Mouse (Mus musculus): Measurements from ENCODE around the gene Iars2.

The Iars2 gene

DNA sequence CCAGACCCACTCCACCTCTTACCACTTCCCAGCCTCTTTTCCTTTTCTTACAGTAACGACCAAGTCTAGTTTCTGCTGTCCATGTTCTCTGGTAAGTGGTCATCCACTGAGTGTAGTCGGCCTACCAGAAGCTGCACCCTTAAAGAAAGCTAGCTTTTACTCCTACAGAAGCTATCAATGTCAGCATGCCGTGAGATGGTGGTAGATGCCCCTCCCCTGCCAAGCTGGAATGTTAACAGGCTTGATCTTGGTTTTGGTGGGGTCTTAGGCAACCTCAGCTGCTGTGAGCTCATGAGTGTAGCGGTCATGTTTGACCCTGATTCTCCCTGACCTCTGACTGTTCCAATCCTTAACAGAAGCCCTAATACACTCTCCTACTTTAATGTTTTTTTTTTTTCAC lies 29.0 kb upstream of the Iars2 start:
- H3K36me3 ChIP-seq (ENCODE audit: insufficient read depth, low read length), result peaks cover 50% of the 10 kb centered on the region
- peaks cover 5% of the 10 kb centered on the region; the same call in 1 of the 2 replicates for H3K4me1 ChIP-seq (replicated peaks; ENCODE audit: low read depth, low read length)
- H3K27me3 ChIP-seq (ENCODE audit: insufficient read depth, low read length), result no peaks in the 10 kb centered on the region
- no peak overlapping the region for H3K4me3 ChIP-seq (replicated peaks; ENCODE audit: low read length)
- no peaks in the 10 kb centered on the region for H3K9me3 ChIP-seq (ENCODE audit: low read length)
- no peak for TF ChIP-seq NANOG (IDR thresholded peaks at IDR 0.05; ENCODE audit: borderline replicate concordance, low read length)
- TF ChIP-seq POU5F1 (IDR thresholded peaks at IDR 0.05; ENCODE audit: borderline replicate concordance, low read length), result no peak
- TF ChIP-seq CTCF (conservative IDR thresholded peaks at IDR 0.05; ENCODE audit: low read length), result no peak

DNA sequence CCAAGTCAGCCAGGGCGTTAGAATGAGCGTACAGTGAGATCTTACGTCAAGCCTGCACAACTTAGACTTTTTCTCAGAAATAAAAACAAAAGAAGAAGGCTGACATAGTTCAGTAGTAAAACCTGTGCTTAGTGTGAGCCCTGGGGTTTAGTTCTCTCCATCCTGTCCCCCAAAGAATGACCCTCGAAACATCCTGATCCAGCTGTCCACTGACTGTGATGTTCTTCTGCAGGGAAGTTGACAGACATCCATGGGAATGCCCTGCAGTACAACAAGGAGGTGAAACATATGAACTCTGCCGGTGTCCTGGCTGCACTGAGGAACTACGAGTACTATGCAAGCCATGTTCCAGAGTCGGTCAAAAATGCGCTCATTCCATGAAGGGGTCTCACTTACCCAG lies 27.1 kb upstream of the Iars2 start:
- TF ChIP-seq CTCF (conservative IDR thresholded peaks at IDR 0.05; ENCODE audit: low read length), result no peak
- no peak for TF ChIP-seq POU5F1 (IDR thresholded peaks at IDR 0.05; ENCODE audit: borderline replicate concordance, low read length)
- TF ChIP-seq NANOG (IDR thresholded peaks at IDR 0.05; ENCODE audit: borderline replicate concordance, low read length), result no peak

GRCm38 (mm10) chr1:185354731-185355130 lies 25.5 kb upstream of the Iars2 start:
- Histone ChIP-seq H3K4me1 (replicated peaks; ENCODE audit: low read depth, low read length) (0 out of 2 replicates have a peak, but pooled peaks cover 5% of the 10 kb centered on the region), H3K4me3 (replicated peaks; ENCODE audit: low read length) (no peak overlapping the region), H3K36me3 (ENCODE audit: insufficient read depth, low read length) (peaks cover 82% of the 10 kb centered on the region), H3K9me3 (ENCODE audit: low read length) (no peaks in the 10 kb centered on the region), H3K27me3 (ENCODE audit: insufficient read depth, low read length) (no peaks in the 10 kb centered on the region)
- TF ChIP-seq NANOG (IDR thresholded peaks at IDR 0.05; ENCODE audit: borderline replicate concordance, low read length) (no peak), POU5F1 (IDR thresholded peaks at IDR 0.05; ENCODE audit: borderline replicate concordance, low read length) (no peak), CTCF (conservative IDR thresholded peaks at IDR 0.05; ENCODE audit: low read length) (no peak)

More for the DNA sequence above, 27.1 kb upstream of the Iars2 start:
- H3K4me3 ChIP-seq (replicated peaks; ENCODE audit: low read length), result no peak overlapping the region
- H3K4me1 ChIP-seq (replicated peaks; ENCODE audit: low read depth, low read length), result 0 out of 2 replicates have a peak, but pooled peaks cover 5% of the 10 kb centered on the region
- no peaks in the 10 kb centered on the region for H3K9me3 ChIP-seq (ENCODE audit: low read length)
- H3K36me3 ChIP-seq (ENCODE audit: insufficient read depth, low read length), result peaks cover 70% of the 10 kb centered on the region
- no peaks in the 10 kb centered on the region for H3K27me3 ChIP-seq (ENCODE audit: insufficient read depth, low read length)

- peaks cover 90% of the 10 kb centered on the region for H3K36me3 ChIP-seq (ENCODE audit: insufficient read depth, low read length)
- no peaks in the 10 kb centered on the region for H3K27me3 ChIP-seq (ENCODE audit: insufficient read depth, low read length)
- H3K9me3 ChIP-seq (ENCODE audit: low read length), result no peaks in the 10 kb centered on the region
- no peak overlapping the region for H3K4me3 ChIP-seq (replicated peaks; ENCODE audit: low read length)
- TF ChIP-seq POU5F1 (IDR thresholded peaks at IDR 0.05; ENCODE audit: borderline replicate concordance, low read length) (no peak), NANOG (IDR thresholded peaks at IDR 0.05; ENCODE audit: borderline replicate concordance, low read length) (no peak), CTCF (conservative IDR thresholded peaks at IDR 0.05; ENCODE audit: low read length) (no peak)
- H3K4me1 ChIP-seq (replicated peaks; ENCODE audit: low read depth, low read length), result 0 out of 2 replicates have a peak, but pooled peaks cover 5% of the 10 kb centered on the region
Observed at GRCm38 (mm10) chr1:185353351-185353750, 24.2 kb upstream of the Iars2 start.

DNA sequence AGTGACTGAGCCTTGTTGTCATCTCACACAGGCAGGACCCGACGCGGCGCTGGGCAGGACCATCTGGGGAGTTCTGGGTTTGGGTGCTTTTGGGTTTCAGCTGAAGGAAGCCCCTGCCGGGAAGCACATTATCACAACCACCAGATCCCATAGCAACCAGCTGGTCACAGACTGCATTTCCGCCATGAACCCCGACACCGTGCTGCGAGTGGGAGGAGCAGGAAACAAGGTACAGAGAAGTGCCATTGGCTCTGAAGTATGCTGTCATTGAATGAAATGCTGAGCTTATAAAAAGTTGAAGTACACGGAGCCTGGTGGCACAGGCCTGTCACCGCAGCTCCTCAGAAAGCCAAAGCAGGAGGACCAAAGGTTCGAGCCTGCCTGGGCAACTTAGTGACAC lies 23.0 kb upstream of the Iars2 start:
- TF ChIP-seq CTCF (conservative IDR thresholded peaks at IDR 0.05; ENCODE audit: low read length) (no peak), NANOG (IDR thresholded peaks at IDR 0.05; ENCODE audit: borderline replicate concordance, low read length) (no peak), POU5F1 (IDR thresholded peaks at IDR 0.05; ENCODE audit: borderline replicate concordance, low read length) (no peak)
- 0 out of 2 replicates have a peak, but pooled peaks cover 5% of the 10 kb centered on the region for H3K4me1 ChIP-seq (replicated peaks; ENCODE audit: low read depth, low read length)
- H3K9me3 ChIP-seq (ENCODE audit: low read length), result no peaks in the 10 kb centered on the region
- H3K36me3 ChIP-seq (ENCODE audit: insufficient read depth, low read length), result peaks cover 92% of the 10 kb centered on the region
- no peaks in the 10 kb centered on the region for H3K27me3 ChIP-seq (ENCODE audit: insufficient read depth, low read length)
- H3K4me3 ChIP-seq (replicated peaks; ENCODE audit: low read length), result no peak overlapping the region

DNA sequence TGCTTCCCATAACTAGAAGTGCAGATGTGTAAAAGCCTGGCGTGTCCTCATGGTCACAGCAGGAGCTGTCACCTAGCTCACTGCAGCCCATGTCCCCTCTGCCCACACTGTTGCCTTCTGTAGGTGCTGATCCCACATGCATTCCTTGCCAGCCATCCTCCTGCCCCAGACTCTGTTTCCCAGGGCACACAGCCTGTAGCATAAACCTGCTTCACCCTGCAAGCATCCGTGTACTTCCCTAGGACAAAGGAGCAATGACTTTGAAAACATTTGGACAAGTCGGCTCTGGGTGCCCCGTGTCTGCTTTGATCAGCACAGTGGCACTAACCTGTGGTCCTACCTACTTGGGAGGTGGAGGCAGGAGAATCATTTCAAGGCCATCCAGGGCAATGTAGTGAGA lies 21.4 kb upstream of the Iars2 start:
- TF ChIP-seq NANOG (IDR thresholded peaks at IDR 0.05; ENCODE audit: borderline replicate concordance, low read length) (no peak), CTCF (conservative IDR thresholded peaks at IDR 0.05; ENCODE audit: low read length) (no peak), POU5F1 (IDR thresholded peaks at IDR 0.05; ENCODE audit: borderline replicate concordance, low read length) (no peak)

GRCm38 (mm10) chr1:185349741-185350140 lies 20.5 kb upstream of the Iars2 start:
- TF ChIP-seq NANOG (IDR thresholded peaks at IDR 0.05; ENCODE audit: borderline replicate concordance, low read length) (no peak), POU5F1 (IDR thresholded peaks at IDR 0.05; ENCODE audit: borderline replicate concordance, low read length) (no peak), CTCF (conservative IDR thresholded peaks at IDR 0.05; ENCODE audit: low read length) (no peak)

More for the DNA sequence above, 21.4 kb upstream of the Iars2 start:
- peaks cover 91% of the 10 kb centered on the region for H3K36me3 ChIP-seq (ENCODE audit: insufficient read depth, low read length)
- H3K9me3 ChIP-seq (ENCODE audit: low read length), result no peaks in the 10 kb centered on the region
- 0 out of 2 replicates have a peak, but pooled peaks cover 5% of the 10 kb centered on the region for H3K4me1 ChIP-seq (replicated peaks; ENCODE audit: low read depth, low read length)
- H3K27me3 ChIP-seq (ENCODE audit: insufficient read depth, low read length), result no peaks in the 10 kb centered on the region
- H3K4me3 ChIP-seq (replicated peaks; ENCODE audit: low read length), result no peak overlapping the region

GRCm38 (mm10) chr1:185346188-185346587 lies 17.0 kb upstream of the Iars2 start:
- no peaks in the 10 kb centered on the region for H3K27me3 ChIP-seq (ENCODE audit: insufficient read depth, low read length)
- H3K9me3 ChIP-seq (ENCODE audit: low read length), result no peaks in the 10 kb centered on the region
- TF ChIP-seq CTCF (conservative IDR thresholded peaks at IDR 0.05; ENCODE audit: low read length) (peak; percentile 42), POU5F1 (IDR thresholded peaks at IDR 0.05; ENCODE audit: borderline replicate concordance, low read length) (no peak), NANOG (IDR thresholded peaks at IDR 0.05; ENCODE audit: borderline replicate concordance, low read length) (no peak)
- H3K4me3 ChIP-seq (replicated peaks; ENCODE audit: low read length), result no peak overlapping the region
- H3K4me1 ChIP-seq (replicated peaks; ENCODE audit: low read depth, low read length), result no peaks in the 10 kb centered on the region
- H3K36me3 ChIP-seq (ENCODE audit: insufficient read depth, low read length), result peaks cover 94% of the 10 kb centered on the region

More at GRCm38 (mm10) chr1:185349741-185350140, 20.5 kb upstream of the Iars2 start:
- H3K4me3 ChIP-seq (replicated peaks; ENCODE audit: low read length), result no peak overlapping the region
- H3K9me3 ChIP-seq (ENCODE audit: low read length), result no peaks in the 10 kb centered on the region
- H3K4me1 ChIP-seq (replicated peaks; ENCODE audit: low read depth, low read length), result 0 out of 2 replicates have a peak, but pooled peaks cover 5% of the 10 kb centered on the region
- H3K36me3 ChIP-seq (ENCODE audit: insufficient read depth, low read length), result peaks cover 91% of the 10 kb centered on the region
- no peaks in the 10 kb centered on the region for H3K27me3 ChIP-seq (ENCODE audit: insufficient read depth, low read length)

- TF ChIP-seq POU5F1 (IDR thresholded peaks at IDR 0.05; ENCODE audit: borderline replicate concordance, low read length) (no peak), CTCF (conservative IDR thresholded peaks at IDR 0.05; ENCODE audit: low read length) (no peak), NANOG (IDR thresholded peaks at IDR 0.05; ENCODE audit: borderline replicate concordance, low read length) (no peak)
- Histone ChIP-seq H3K9me3 (ENCODE audit: low read length) (no peaks in the 10 kb centered on the region), H3K4me3 (replicated peaks; ENCODE audit: low read length) (no peak overlapping the region), H3K27me3 (ENCODE audit: insufficient read depth, low read length) (no peaks in the 10 kb centered on the region), H3K36me3 (ENCODE audit: insufficient read depth, low read length) (peaks cover 89% of the 10 kb centered on the region), H3K4me1 (replicated peaks; ENCODE audit: low read depth, low read length) (0 out of 2 replicates have a peak, but pooled peaks cover 2% of the 10 kb centered on the region)
Observed at GRCm38 (mm10) chr1:185343422-185343821, 14.2 kb upstream of the Iars2 start.

Data from E14TG2a.4 (cell line).